Mouse (Mus musculus): ENCODE data around the gene Fance.

GRCm38 (mm10) chr17:28325751-28326150 is 12.4 kb downstream of the Fance start:
- no peak for TF ChIP-seq CTCF (IDR thresholded peaks at IDR 0.05; ENCODE audit: low read depth, low read length)
- TF ChIP-seq POLR2A (IDR thresholded peaks at IDR 0.05; ENCODE audit: insufficient read depth, low read length), result no peak

Measured in ES-Bruce4 (cell line).